Mouse (Mus musculus): ENCODE data around the gene Mak. TPM values are rescaled to one million over a fixed set of nuclear protein-coding genes. Genes with fewer than 3 reads are reported as not detected.
"Not testable (repeated sequence)": the region's sequence is repeated elsewhere in the genome, so short reads cannot be mapped to it uniquely, and the experiment has no call there.

Mak gene
- total RNA-seq, 2 experiments from 2014 or later: 0.10 TPM; not detected in 1

- ATAC-seq (replicated peaks; ENCODE audit: poor library complexity): peak; percentile 9; the same call in 1 of the 2 replicates
These were observed 79.2 kb downstream of the Mak start for GRCm38 (mm10) chr13:41000140-41000925.

- not testable (repeated sequence) for ATAC-seq (replicated peaks; ENCODE audit: poor library complexity)
These were observed 81.0 kb downstream of the Mak start for GRCm38 (mm10) chr13:40998537-40998936.

GRCm38 (mm10) chr13:40994487-40995263 is 84.8 kb downstream of the Mak start:
- ATAC-seq (replicated peaks; ENCODE audit: poor library complexity): no peak

- peak; percentile 50; the same call in 1 of the 2 replicates for ATAC-seq (replicated peaks; ENCODE audit: poor library complexity)
These were observed 91.1 kb downstream of the Mak start for GRCm38 (mm10) chr13:40988418-40988817.

- ATAC-seq (replicated peaks; ENCODE audit: poor library complexity): not testable (repeated sequence)
These were observed 91.8 kb downstream of the Mak start for GRCm38 (mm10) chr13:40987608-40988303.

GRCm38 (mm10) chr13:40986081-40986480 is 93.4 kb downstream of the Mak start:
- ATAC-seq (replicated peaks; ENCODE audit: poor library complexity): no peak

GRCm38 (mm10) chr13:40982759-40983158 is 96.7 kb downstream of the Mak start:
- no peak for ATAC-seq (replicated peaks; ENCODE audit: poor library complexity)

GRCm38 (mm10) chr13:40979321-40979720 is 100.2 kb downstream of the Mak start:
- no peak for ATAC-seq (replicated peaks; ENCODE audit: poor library complexity)

GRCm38 (mm10) chr13:40978652-40979051 is 100.9 kb downstream of the Mak start:
- peak; percentile 40 for ATAC-seq (replicated peaks; ENCODE audit: poor library complexity)

GRCm38 (mm10) chr13:40977609-40978008 is 101.9 kb downstream of the Mak start:
- peak; percentile 93 for ATAC-seq (replicated peaks; ENCODE audit: poor library complexity)

Other genes starting within 250 kb of the Mak start
- gene Gcnt2, start 220.0 kb downstream of the Mak start, total RNA-seq (2015): 16.6 and 28.2 TPM in 2 replicates
- 7.0 and 15.4 TPM in 2 replicates for gene Gcnt2, start 220.0 kb downstream of the Mak start, total RNA-seq (2017)
- gene Pak1ip1, start 78.7 kb downstream of the Mak start, total RNA-seq (2015): 53.8 and 66.7 TPM in 2 replicates
- 108 and 112 TPM in 2 replicates for gene Pak1ip1, start 78.7 kb downstream of the Mak start, total RNA-seq (2017)
- 206 and 216 TPM in 2 replicates for gene Tmem14c, start 63.4 kb downstream of the Mak start, total RNA-seq (2015)
- gene Tmem14c, start 63.4 kb downstream of the Mak start, total RNA-seq (2017): 109 and 136 TPM in 2 replicates
- not detected in 2 replicates for gene Gcm2, start 31.3 kb upstream of the Mak start, total RNA-seq (2015)
- not detected in 2 replicates for gene Gcm2, start 31.3 kb upstream of the Mak start, total RNA-seq (2017)
- not detected in 2 replicates for gene Sycp2l, start 34.6 kb upstream of the Mak start, total RNA-seq (2015)
- gene Sycp2l, start 34.6 kb upstream of the Mak start, total RNA-seq (2017): not detected in 2 replicates
- 0.07 TPM in 1 of 2 replicates, not detected in the other for gene Elovl2, start 140.7 kb upstream of the Mak start, total RNA-seq (2015)
- gene Elovl2, start 140.7 kb upstream of the Mak start, total RNA-seq (2017): 0.14 TPM in 1 of 2 replicates, not detected in the other
- gene Smim13, start 170.1 kb upstream of the Mak start, total RNA-seq (2015): 16.0 and 18.7 TPM in 2 replicates
- 11.9 and 12.8 TPM in 2 replicates for gene Smim13, start 170.1 kb upstream of the Mak start, total RNA-seq (2017)
- gene Gm17364, start 194.3 kb upstream of the Mak start, total RNA-seq (2015): not detected in 2 replicates
- gene Gm17364, start 194.3 kb upstream of the Mak start, total RNA-seq (2017): not detected in 2 replicates